Mouse (Mus musculus): ENCODE results near the gene Cadm1. TPM values are rescaled to one million over a fixed set of nuclear protein-coding genes. Genes with fewer than 3 reads are reported as not detected.

Gene Cadm1
- total RNA-seq, 2 experiments from 2014 or later: 7.4 to 10.7 TPM

DNA sequence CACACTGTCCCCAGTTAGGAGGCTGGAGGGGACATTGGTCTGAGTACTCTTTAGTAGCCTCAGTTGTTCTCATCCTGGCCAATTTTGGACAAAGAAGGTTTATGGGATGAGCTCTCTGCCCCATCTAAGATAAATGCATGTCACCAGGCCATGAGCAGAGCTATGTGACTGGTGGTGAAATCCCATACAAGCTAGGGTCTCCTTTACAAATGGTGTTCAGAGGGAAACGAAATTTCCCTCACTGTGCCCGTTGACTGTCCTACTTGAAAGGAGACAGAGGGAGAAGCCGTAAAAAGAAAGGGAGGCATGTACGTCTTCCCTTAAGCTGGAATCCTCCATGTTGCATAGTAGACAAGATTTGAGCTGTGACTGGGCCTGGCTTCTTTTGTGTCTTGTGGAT lies 272.6 kb downstream of the Cadm1 start:
- no peak for DNase-seq

GRCm38 (mm10) chr9:47803531-47804105 lies 273.6 kb downstream of the Cadm1 start:
- no peak for DNase-seq

DNA sequence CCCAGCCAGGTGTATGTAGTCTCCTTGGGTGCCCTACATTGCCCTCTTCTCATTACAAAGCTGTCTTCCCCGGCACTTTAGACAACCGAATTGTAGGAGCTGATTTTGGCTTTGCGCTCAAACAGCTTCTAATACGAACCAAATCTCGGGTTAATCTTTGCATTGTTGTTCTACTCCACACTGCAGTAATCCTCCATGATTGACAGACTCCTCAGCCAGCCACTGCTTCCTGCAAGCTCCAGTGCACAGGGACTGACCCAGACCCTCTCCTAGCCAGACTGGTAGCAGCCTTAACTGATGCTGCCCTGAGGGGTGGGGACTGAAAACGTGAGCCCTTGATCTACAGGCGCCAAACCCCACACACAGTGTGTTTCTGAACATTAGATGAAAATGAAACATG lies 275.7 kb downstream of the Cadm1 start:
- DNase-seq: no peak

DNA sequence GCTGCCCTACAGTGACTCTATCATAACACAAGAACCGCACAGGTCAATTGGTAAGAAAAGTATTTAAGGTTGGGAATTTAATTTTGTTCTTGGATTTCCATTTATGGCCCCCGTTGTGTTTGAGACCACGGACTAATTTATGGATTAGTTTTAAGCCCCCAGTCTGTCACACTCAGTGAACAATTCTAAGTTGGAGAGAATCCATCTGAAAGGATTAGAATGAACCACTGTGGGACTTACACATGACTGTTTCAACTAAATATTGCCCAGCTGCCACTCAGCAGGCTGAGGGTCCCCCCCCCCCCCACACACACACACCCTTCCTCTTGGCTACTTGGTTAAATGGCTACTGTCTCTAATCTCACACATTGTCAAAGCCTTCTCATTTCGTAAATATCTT lies 295.7 kb downstream of the Cadm1 start:
- DNase-seq: no peak

GRCm38 (mm10) chr9:47828762-47829161 lies 298.8 kb downstream of the Cadm1 start:
- no peak for DNase-seq

- no peak for DNase-seq
Measured at GRCm38 (mm10) chr9:47829204-47829603, 299.2 kb downstream of the Cadm1 start.

- no peak for DNase-seq
Measured at GRCm38 (mm10) chr9:47829846-47830245, 299.9 kb downstream of the Cadm1 start.

- DNase-seq: no peak
Measured at GRCm38 (mm10) chr9:47831412-47831811, 301.4 kb downstream of the Cadm1 start.

DNA sequence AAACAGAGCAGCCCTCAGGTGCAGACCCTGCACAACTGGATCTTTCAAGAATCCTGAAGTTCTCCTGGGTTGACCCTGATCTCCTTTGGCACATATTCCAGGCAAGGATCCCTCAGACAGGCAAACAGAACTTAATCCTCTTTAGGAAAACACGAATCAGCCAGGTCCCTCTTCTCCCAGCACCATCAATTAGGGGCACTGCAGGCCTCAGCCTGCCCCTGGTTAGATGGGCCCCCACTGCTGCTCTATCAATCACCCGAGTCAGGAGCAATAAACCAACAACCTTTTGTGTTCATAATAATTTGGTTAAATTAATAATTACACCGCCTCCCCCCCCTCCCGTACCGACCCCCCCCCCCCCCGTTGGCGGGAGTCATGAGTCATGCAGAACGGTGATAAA lies 308.2 kb downstream of the Cadm1 start:
- DNase-seq: no peak

- no peak for DNase-seq
Measured at GRCm38 (mm10) chr9:47838890-47839691, 309.1 kb downstream of the Cadm1 start.

- DNase-seq: no peak
Measured at GRCm38 (mm10) chr9:47839692-47840025, 309.7 kb downstream of the Cadm1 start.

GRCm38 (mm10) chr9:47843328-47843727 lies 313.4 kb downstream of the Cadm1 start:
- no peak for DNase-seq

GRCm38 (mm10) chr9:47846275-47846674 lies 316.3 kb downstream of the Cadm1 start:
- no peak for DNase-seq

GRCm38 (mm10) chr9:47846926-47847325 lies 317.0 kb downstream of the Cadm1 start:
- no peak for DNase-seq

DNA sequence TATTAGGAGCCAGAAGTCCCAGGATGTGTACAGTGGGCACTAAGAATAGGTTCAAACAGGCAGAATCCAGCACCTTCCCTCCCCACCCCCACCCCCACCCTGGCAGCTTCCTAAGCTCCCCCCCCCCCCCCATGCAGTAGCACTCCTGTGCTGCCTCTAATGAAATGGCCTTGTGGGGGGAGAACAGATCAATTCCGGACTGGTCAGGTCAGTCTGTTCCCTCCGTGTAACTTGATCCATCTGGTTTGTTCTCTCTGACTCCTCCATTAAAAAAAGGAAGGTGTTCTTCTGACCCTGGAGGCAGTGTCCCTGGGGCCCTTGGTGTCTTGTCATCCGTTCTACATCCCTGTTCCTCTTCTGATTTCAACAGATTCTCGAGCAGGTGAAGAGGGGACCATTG lies 317.8 kb downstream of the Cadm1 start:
- DNase-seq: no peak

DNA sequence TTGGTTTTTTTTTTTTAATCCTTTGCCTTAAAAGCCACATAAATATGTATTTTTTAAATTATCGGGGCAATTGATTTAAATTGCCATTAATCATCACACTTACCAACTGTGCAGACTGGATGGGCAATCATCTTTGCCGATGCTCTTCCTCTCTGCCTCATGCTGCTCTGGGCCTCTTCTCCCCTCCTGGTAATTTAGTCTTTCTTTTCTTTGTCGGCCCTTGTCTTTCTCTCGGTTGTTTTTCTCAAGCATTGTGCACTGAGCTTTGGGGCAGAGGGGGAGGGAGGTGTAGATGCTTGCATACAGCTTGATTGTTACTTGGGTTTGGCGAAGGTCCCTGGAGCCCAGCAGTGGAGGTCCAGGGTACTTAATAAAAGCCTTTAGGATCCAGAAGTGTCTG lies 318.8 kb downstream of the Cadm1 start:
- no peak for DNase-seq

GRCm38 (mm10) chr9:47856311-47856710 lies 326.3 kb downstream of the Cadm1 start:
- DNase-seq: peak; percentile 34

DNA sequence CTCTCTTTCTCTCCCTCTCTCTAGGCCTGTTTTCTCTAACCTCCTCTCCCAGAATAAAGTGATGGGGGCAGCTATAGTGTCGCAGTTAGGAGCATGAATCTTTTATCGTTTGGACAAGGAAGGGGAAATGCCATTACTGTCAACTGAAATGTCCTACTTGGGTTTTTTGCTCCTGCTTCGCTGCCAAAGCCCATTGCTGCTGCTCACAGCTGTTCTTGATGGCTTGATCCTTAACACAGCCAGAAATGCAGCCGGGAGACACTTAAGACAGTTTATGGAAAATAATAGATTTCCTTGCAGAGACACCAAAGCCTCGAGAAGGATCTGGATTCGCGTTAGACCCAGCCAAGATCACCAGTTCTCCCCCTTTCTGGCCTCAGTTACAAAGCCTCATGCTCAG lies 327.3 kb downstream of the Cadm1 start:
- no peak for DNase-seq

- DNase-seq: no peak
Measured at GRCm38 (mm10) chr9:47858134-47858533, 328.2 kb downstream of the Cadm1 start.

GRCm38 (mm10) chr9:47858778-47859395 lies 328.9 kb downstream of the Cadm1 start:
- no peak for DNase-seq

GRCm38 (mm10) chr9:47860994-47861393 lies 331.0 kb downstream of the Cadm1 start:
- no peak for DNase-seq

DNA sequence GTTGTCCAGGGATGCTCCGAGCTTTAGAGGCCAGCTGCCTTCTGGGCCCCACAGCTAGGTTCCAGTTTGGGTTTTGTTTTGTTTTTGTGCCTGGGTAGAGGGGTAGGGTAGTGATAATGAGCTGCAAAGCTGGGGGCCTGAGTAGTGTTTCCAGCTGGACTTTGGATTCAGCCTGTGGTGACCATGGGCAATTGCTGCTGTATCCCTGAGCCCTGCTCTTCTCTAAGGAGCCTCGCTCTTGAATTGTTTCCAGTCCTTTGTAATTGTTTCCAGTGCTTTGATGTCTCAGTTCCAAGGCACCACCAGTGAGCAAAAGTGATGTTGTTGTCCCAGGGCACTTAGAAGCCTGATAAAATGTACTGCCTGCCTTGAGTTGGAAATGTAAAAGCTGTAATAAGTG lies 331.8 kb downstream of the Cadm1 start:
- DNase-seq: no peak

DNA sequence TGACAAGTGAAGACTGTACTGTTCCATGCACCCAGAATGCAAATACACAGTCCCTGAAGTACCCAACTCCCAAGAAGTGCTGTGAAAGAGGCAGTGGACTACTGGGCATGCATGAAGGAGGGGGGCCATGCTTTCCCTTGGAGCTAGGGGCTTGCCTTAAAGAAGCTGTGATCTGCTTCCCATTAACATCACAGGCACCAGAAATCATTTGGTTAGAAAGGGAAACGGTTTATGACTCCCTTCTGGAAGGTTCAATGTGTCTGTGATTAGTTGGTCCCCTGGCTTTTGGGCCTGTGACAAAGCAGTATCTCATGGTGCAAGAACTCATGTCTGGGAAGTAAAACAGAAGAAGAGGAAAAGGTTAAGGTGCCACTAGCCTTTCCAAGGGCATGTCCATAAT lies 336.0 kb downstream of the Cadm1 start:
- no peak for DNase-seq

- no peak for DNase-seq
Measured at GRCm38 (mm10) chr9:47867474-47867873, 337.5 kb downstream of the Cadm1 start.
